Mouse (Mus musculus): Measurements from ENCODE around the gene Aldh1a3. TPM values are rescaled to one million over a fixed set of nuclear protein-coding genes. Genes with fewer than 3 reads are reported as not detected.

Aldh1a3 gene
- total RNA-seq, 2 experiments from 2014 or later: 0.95 to 1.4 TPM

DNA sequence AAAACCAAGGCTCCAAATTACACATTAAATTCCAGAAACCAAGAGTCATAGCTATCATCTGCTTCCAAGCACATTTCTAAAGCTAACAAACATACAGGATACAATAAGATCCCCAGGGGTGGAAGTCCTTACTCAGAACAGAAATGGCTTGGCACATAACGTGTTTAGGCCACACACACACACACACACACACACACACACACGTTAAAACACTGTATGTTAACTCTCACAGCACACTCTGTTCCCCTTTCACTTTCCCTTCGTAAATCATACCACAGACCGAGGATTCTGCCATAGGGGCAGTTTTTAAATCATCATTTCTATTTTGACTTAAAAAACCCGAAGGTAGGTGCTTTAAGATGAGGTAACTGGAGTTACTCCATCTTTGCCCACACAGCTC, 43.1 kb downstream of the Aldh1a3 start:
- intact Hi-C loops (cut with DNase I): no loop called here
- no peak for DNase-seq (ENCODE audit: low spot score in 2 of 2)

DNA sequence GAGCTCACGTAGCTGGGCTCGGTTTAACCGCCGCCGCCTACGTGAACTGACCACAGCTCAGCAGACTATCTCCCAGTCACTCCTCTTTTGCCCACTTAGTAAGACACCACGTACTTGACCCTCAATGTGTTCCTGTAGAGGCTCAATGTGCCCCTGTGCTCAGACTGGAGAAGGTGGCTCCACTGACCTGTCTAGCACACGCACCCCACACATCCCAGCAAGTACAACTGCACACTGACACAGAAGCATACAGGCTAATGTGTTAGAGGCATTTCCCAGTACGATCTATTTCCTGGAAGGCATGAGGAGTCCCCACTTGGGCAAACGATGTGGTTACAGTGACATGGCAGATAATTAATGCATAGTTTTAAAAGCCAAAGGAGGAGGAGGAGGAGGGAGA, 50.8 kb downstream of the Aldh1a3 start:
- intact Hi-C loops (cut with DNase I): no loop called here
- no peak for DNase-seq (ENCODE audit: low spot score in 2 of 2)

DNA sequence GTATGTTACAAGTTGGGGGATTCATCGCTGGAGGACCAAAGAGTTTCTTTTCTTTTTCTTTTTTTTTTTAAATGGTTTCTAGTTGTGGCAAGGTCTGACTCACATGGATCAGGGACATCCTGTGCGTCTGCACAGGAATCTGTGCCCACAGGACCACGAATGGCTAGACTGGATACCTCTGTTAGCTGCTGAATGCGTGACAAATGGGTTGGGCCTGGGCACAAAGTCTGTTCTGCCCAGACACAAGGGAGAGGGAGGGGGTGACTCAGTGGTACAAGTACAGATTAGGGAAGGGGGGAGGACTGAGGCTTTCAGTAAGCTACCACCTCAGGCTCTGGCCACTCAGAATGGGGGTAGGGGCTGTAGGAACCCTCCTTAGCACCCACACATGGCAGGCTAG, 51.6 kb downstream of the Aldh1a3 start:
- no peak for DNase-seq (ENCODE audit: low spot score in 2 of 2)
- intact Hi-C loops (cut with DNase I): no loop called here

DNA sequence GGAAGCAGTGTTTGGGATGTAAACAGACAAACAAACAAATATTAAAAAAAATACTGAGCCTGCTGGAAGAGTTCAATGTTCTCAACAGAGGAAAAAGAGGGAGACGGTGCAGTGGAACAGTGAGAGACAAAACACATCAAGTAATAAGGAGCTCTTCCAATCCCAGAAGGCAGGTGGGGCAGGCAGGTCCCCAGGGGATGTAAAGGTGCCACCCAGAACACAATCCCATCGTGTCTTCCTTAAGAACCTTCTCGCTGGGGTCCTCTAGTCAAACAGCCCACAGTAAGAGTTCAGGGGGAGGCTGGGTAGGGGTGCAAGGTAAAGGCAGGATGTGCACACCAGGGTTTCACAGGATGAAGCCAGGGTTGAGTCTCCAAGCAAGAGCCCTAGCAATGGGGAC, 53.9 kb downstream of the Aldh1a3 start:
- no peak for DNase-seq (ENCODE audit: low spot score in 2 of 2)
- intact Hi-C loops (cut with DNase I): no loop called here

DNA sequence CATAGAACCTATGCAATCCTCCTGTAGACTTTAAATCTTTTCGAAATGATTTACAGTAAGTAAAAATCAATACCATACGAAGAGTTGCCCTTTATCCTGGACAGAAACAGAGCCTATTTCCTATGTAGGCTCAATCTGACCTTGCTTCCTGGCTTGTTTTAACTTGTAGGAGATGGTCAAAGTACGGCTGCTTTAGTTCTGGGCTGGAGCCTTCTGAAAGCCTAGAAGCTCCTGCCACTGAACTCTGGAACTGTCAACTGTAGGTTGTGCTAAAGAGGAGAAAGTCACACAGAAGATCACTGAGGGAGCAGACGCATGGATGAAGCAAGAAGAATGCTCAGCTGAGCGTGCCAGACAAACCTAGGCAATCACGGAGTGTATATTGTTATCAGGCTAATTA, 56.3 kb downstream of the Aldh1a3 start:
- intact Hi-C loops (cut with DNase I): no loop called here
- DNase-seq (ENCODE audit: low spot score in 2 of 2): no peak

DNA sequence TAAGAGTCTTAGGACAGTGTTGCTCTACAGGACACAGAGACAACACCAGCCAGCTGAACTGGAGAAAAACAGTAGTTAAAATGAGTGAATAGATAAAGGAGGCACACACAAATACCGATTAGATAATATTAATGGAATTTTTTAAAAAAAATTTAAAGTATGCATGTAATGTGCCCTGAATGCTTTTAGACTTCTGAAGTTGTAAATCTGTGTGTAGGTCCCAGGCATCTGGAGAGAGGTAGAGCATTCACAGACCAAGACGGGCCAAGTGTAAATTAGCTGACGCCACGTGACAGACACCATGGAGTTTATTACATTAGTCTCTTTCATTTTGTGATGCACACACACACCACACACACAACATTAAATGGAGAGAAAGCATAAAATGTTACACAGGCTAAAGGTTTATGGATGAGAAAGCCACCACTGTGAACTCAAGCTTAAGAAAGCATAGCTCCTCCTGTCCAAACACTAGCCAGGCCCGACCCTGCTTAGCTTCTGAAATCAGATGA, 57.3 kb downstream of the Aldh1a3 start:
- intact Hi-C loops (cut with DNase I): no loop called here
- DNase-seq (ENCODE audit: low spot score in 2 of 2): no peak

DNA sequence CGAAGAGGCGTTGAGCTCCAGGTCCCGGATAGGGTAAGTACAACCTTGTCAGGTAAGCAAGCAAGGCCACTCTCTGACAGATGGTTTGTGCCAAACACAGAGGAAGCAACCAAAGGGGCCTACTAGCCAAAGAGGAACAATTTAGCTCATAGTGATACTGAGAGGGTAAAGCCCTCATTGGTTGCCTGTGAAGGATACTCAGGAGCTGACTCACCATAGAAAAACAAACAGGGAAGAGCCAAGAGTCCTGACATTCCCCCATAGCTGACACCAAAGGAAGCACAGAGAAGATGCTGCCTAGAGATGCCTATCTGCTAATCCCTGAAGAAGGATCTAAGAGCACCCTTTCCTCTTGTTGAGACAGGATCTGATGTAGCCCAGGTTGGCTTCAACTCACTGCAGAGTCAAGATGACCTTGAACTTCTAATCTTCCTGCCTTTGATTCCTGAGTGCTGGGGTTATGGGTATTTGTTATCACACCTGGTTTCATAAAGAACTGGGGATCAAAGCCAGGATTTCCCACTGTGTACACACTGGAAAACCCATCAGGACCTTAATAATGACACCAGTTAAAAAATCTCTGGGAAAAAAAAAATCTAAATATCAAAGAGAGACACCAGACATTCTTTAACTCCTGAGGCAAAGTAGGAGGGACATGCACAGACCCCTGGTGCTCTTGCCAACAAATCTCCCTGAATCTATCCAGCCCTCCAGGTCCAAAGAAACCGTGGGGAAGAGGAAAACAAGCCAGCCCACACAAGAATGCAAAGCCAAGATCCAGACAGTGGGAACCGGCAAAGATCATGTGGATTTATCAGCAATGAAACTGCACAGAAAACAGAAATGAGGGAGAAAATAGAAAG, 58.0 kb downstream of the Aldh1a3 start:
- DNase-seq (ENCODE audit: low spot score in 2 of 2): no peak
- intact Hi-C loops (cut with DNase I): no loop called here

DNA sequence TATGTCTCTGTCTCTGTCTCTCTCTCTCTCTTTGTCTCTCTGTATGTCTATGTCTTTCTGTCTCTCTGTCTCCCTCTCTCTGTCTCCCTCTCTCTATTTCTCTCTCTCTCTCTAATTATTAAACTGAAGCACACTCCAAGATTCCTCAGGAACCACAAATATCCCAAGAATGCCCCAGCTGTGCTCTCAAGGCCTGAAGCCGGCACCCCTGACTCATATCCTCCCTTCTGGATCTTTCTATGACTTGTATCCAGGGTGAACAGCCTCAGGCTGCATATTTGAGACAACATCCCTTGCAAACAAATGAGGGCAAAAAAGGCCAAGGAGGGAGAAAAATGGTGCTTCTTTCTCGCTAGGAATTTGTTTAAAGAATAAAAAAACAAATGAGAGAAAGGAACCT, 61.4 kb downstream of the Aldh1a3 start, which contains the start of gene Gm10974:
Gene Gm10974 (plus strand): TSS at position 2 of the 400 bp plus-strand sequence.
- intact Hi-C loops (cut with DNase I): no loop called here
- no peak for DNase-seq (ENCODE audit: low spot score in 2 of 2)

DNA sequence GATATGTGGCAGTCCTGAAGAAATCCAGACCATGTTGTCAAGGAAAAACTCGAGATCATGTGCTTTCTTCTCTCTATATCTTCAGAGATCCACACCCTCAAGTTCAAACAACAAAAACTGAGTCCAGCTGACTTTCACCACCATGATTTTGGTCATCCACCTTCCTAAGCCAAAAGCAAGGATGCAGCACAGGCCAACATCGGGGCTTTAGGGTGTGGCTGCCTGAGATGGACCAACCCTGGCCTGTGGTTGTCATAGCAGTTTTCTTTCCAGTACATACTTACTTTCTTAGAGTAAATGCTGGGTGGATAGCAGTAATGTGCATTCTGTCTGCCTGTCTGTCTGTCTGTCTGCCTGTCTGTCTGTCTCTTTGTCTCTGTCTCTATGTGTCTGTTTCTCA, 61.9 kb downstream of the Aldh1a3 start:
- intact Hi-C loops (cut with DNase I): no loop called here
- DNase-seq (ENCODE audit: low spot score in 2 of 2): no peak

DNA sequence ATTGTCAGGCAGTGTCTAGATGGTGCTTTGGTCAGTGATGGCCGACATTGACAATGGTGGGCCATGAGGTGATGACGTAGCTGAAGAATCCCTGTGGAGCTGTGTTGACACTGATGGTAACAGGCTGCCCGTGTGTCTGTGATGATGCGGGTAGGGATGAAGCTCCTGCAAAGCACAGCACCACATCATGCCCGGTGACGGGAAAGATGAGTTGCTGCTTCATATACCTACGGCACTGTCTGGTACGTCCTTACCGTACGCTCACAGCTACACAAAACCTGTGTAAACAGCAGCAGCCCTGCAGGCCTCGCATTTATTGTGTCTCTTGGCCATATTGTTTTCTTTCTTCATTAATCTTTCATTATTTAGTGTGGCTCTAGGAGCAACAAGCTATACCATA, 62.8 kb downstream of the Aldh1a3 start:
- intact Hi-C loops (cut with DNase I): no loop called here
- DNase-seq (ENCODE audit: low spot score in 2 of 2): no peak

DNA sequence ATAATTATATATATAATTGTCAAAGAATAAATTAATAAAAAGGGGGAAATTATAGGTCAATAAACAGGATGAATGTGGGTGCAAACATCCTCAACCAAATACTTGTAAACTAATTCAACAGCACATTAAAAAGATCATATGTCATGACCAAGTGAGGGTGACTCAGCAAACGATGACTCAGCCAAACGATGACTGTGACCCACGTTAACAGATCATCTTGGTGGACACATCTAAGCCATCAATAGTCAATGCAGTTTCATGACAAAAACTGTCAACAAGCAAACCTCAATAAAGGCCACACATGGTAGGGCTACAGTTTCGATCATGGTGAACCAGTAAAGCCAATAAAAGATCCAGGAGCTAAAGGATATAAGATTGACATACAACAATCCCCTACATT, 68.3 kb downstream of the Aldh1a3 start:
- no peak for DNase-seq (ENCODE audit: low spot score in 2 of 2)
- intact Hi-C loops (cut with DNase I): no loop called here

DNA sequence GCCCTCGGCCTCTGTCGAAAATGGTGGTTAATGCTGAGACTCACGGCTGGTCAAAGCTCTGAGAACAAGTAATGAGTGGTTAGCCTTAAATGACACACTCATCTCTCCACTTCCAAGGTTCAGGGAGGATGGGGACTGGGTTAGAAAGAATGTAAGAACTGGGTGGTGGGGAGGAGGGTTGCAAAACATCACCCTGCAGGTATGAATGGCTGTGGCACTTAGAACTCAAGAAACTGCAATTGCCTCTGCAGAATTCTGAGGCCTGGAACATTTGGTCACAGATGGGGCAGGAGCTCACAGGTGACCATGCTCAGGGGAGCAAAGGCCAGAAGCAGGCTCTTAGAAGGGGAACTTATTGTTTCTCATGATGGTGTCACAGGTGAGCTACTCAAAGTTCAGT, 68.9 kb downstream of the Aldh1a3 start:
- DNase-seq (ENCODE audit: low spot score in 2 of 2): no peak
- intact Hi-C loops (cut with DNase I): no loop called here

DNA sequence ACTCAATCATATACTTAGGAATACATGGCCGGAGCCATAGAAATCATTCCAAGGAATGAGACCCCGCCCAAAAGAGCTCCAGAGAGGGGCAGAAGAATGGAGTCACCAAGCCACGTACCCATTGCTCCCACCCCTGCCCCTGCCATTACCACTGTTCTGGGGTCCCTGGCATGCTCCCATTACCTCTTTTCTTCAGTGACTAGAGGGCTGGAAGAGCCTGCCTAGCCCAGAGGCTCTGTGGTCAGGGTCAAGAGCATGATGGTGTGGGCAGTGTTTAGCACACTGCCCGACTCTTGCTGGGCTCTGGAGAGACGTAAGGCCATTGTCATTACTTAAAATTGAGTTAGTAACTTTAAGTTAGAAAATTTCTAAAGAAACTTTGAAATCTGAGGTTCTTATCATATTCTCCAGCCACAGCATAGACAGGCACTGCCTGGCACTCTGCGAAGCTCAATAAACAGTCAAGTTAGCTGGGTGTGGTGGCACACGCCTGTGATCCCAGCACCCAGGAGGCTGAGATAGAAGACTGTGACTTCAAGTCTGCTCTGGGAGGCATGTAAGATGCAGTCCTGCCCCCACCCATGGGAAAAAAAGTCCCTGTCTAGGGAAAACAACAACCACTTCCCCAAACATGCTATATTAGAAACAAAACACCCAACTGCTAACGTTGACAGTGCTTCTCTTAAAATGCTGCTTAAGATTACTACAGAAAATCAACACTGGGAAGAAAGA, 71.4 kb downstream of the Aldh1a3 start:
- intact Hi-C loops (cut with DNase I): no loop called here
- DNase-seq (ENCODE audit: low spot score in 2 of 2): no peak

DNA sequence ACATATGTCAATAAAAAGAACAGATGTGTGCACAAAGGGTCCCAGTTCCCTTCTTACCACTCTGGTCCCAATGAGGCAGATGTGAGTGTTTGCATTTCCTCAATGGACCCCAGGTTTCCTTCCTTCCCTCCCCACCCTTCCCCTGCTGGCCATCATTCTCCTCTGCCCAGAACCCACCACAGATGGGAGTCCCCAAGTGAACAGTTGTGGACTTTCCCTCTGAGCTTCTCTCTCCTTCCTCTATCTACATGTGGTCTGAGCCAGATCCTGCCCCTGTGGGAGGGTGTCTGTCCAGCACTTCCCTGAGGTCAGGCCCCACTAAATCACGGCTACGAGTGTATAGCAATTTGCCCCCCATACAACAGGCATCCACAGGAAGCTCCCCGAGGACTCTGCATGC, 72.4 kb downstream of the Aldh1a3 start:
- intact Hi-C loops (cut with DNase I): no loop called here
- DNase-seq (ENCODE audit: low spot score in 2 of 2): no peak

DNA sequence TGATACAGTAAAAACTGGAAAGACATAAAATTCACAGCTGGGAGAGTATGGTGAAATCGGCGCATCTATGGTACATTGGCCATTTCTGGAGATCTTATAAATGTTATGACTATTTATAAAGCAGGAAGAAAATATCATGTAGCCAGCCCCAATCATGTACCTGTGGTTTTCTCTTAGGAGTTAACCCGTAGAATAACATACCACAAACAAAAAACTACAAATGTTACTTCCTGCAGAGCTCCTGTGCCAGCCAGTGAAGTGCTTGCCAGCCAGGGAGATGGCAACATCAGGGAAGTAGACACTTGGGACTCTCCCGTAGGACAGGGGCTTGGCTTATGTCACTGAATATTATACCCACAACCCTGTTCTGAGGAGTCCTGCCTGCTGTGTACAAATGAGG, 76.2 kb downstream of the Aldh1a3 start:
- no peak for DNase-seq (ENCODE audit: low spot score in 2 of 2)
- intact Hi-C loops (cut with DNase I): no loop called here

DNA sequence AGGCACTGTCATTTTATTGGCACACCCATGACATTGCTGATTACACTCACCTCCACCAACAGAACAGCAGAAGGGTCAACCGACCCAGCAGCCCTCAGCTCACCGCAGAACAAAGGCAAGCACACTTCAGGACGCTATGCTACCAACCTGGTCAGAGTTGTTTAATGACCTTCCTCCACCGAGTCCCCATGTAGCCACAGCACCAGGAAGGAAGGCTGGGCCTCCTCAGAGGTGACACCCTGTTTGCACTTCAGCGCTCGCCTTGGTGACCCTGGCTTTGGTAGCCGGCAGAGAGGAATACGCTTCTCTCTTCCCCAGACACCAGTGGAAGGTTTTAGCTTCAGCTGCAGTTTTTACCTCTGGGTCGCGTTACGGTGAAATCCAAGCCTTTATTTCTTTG, 77.6 kb downstream of the Aldh1a3 start:
- no peak for DNase-seq (ENCODE audit: low spot score in 2 of 2)
- intact Hi-C loops (cut with DNase I): no loop called here

DNA sequence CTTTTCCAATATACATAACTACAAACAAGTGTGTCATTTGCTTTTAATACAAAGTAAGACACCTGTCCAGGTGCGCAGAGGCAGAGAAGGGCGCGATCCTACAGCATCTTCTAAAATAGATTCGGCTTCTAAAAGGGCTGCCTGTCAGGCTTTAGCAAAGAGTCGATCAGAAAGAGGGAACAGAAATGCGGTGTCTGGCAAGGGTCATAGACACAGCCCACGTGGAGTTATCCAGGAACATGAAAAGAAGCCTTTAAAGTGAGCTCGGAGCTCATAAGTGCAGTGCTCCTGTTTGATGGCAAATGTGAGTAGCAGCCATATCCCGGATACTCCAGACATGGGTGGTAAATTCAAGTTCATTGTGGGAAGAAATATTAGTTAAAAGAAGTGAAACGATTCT, 78.7 kb downstream of the Aldh1a3 start:
- intact Hi-C loops (cut with DNase I): no loop called here
- DNase-seq (ENCODE audit: low spot score in 2 of 2): no peak

DNA sequence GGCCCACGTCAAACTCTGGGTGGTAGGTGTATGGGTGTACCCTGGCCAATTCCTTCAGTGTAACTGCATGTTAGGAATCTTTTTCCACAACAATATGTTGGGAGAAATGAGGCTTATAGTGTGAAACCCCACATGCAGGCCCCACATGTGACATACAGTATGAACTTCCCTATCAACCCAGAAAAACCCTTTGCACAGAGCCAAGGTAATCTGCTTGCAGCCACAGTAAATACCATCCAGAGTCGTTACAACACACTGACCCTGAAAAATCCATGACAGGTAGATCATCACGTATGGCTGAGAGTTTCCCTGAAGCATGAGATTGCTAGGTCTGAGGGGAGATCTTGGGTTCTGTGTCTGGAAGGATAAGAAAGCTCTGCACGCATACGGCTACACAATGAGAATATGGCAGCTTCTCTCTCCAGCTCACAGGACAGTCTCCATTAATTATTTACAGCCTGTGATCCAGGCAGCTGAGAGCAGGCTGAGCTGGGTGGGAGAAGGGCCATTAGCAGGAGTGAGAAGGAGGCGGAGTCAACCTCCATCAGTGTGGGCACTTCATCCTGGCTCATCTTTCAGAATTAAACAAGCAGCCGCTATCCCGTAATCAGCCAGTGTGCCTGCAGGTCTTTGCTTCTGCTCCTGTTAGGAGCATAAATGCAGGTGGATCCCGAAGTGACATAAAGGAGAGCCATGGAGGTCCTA, 80.2 kb downstream of the Aldh1a3 start:
- DNase-seq (ENCODE audit: low spot score in 2 of 2): no peak
- intact Hi-C loops (cut with DNase I): no loop called here

DNA sequence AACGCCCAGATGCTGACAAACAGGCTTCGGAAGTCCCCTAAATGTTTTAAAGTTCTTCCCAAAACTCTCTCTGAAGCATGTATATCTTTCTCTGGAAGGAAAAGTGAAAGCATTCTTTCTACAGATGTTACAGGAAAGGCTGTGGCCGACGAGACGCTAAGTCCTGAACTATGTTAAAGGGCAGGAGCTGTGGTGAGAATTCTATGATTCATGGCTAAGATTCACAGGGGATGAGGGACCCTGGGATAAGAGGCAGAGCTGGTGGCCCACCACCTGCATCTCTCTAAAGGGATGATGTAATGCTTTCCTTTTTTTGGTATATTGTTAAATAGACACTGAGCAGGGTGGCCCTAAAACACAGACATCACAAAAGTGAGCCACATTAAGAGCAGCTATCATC, 84.0 kb downstream of the Aldh1a3 start:
- intact Hi-C loops (cut with DNase I): loop anchor here (2.0 kb wide), 1 partner anchor 35 kb away; no protein-coding TSS in a partner anchor
- no peak for DNase-seq (ENCODE audit: low spot score in 2 of 2)

DNA sequence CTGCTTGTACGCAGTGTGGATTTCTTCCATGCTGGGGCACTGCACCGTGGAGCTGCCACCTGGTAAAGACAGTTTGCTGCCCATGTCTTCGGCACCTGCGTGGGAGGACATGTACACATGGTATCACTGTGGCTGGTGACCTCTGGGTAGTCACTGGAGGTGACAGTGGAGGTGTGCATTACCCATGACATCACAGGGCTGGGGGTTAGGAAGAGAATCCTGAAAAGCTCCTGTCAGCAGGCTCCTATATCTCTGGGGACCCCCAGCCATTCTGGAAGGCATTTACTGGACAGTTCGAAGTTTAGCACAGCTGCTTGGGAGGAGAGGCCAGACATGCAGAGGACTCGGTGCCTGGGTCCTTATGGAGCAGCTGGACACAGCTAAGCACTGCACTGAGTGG, 84.5 kb downstream of the Aldh1a3 start:
- intact Hi-C loops (cut with DNase I): loop anchor here (2.0 kb wide), 1 partner anchor 34 kb away; no protein-coding TSS in a partner anchor
- DNase-seq (ENCODE audit: low spot score in 2 of 2): no peak

All from left cerebral cortex, postnatal 36 days (tissue).